Mouse (Mus musculus) MEL (cell line): Measurements from ENCODE around the gene Pphln1. TPM values are rescaled to one million over a fixed set of nuclear protein-coding genes. Genes with fewer than 3 reads are reported as not detected.

Source experiments
- DNase-seq: peaks from one replicate; pipeline ENCODE4 v3.0.0; 2011; ENCODE audit warnings: low read depth, low spot score
- H3K27ac ChIP-seq: 2 replicates; pipeline ENCODE4 v1.5.1; 2012; ENCODE audit warnings: low read depth, mild to moderate bottlenecking, control low read depth, low read length, moderate library complexity; ENCODE audit not compliant: control insufficient read depth
- H3K27me3 ChIP-seq, 2 experiments: fragments of 150-350 bp in 1 of 2; sonication (generic) in 1 of 2; 2 replicates each; pipeline ENCODE4 v1.6.1; 2012; ENCODE audit warnings: low read length in 2 of 2, mild to moderate bottlenecking in 2 of 2, improper control_type of control experiment in 1 of 2, moderate library complexity in 1 of 2; ENCODE audit not compliant: insufficient read depth in 2 of 2, control insufficient read depth in 1 of 2
- H3K36me3 ChIP-seq, 2 experiments: 2 replicates each; pipeline ENCODE4 v1.6.1; 2012 to 2014; ENCODE audit warnings: low read length in 2 of 2, improper control_type of control experiment in 1 of 2, inconsistent platforms in 1 of 2, mild to moderate bottlenecking in 1 of 2; ENCODE audit not compliant: insufficient read depth in 2 of 2, control insufficient read depth in 1 of 2
- H3K4me1 ChIP-seq, 2 experiments: fragments of 150-350 bp in 1 of 2; sonication (generic) in 1 of 2; 2 replicates each; pipeline ENCODE4 v1.6.1; 2012; ENCODE audit warnings: low read length in 2 of 2, improper control_type of control experiment in 1 of 2, mild to moderate bottlenecking in 1 of 2; ENCODE audit not compliant: insufficient read depth in 2 of 2, control insufficient read depth in 1 of 2
- H3K4me3 ChIP-seq, 2 experiments: fragments of 150-350 bp in 1 of 2; sonication (generic) in 1 of 2; 2 replicates each; pipeline ENCODE4 v1.5.1; 2012; ENCODE audit warnings: low read depth in 2 of 2, low read length in 2 of 2, mild to moderate bottlenecking in 2 of 2, moderate library complexity in 2 of 2, control low read depth in 1 of 2, improper control_type of control experiment in 1 of 2; ENCODE audit not compliant: control insufficient read depth in 1 of 2, insufficient read depth in 1 of 2
- H3K79me2 ChIP-seq: 2 replicates; pipeline ENCODE4 v1.6.1; 2012; ENCODE audit warnings: mild to moderate bottlenecking, low read length, moderate library complexity; ENCODE audit not compliant: control insufficient read depth, poor library complexity, insufficient read depth
- H3K9ac ChIP-seq: 2 replicates; pipeline ENCODE4 v1.6.1; 2012; ENCODE audit warnings: low read depth, mild to moderate bottlenecking, control low read depth, low read length, moderate library complexity; ENCODE audit not compliant: control insufficient read depth, poor library complexity, severe bottlenecking
- H3K9me3 ChIP-seq: fragments of 150-350 bp; sonication (generic); replicated peaks from 2 replicates; pipeline ENCODE4 v1.6.1; 2012; ENCODE audit warnings: mild to moderate bottlenecking, low read length, improper control_type of control experiment, moderate library complexity; ENCODE audit not compliant: insufficient read depth
- CHD2 ChIP-seq: IDR thresholded peaks from 2 replicates; pipeline ENCODE4 v1.6.1; 2011; ENCODE audit warnings: low read length, improper control_type of control experiment
- CTCF ChIP-seq, 3 experiments: IDR thresholded peaks in 2 of 3; conservative IDR thresholded peaks in 1 of 3; 2 replicates each; pipeline ENCODE4 v1.5.1; 2011 to 2012; ENCODE audit warnings: low read length in 3 of 3, low read depth in 2 of 3, mild to moderate bottlenecking in 2 of 3, improper control_type of control experiment in 1 of 3, inconsistent platforms in 1 of 3, mixed read lengths in 1 of 3, moderate library complexity in 1 of 3; ENCODE audit not compliant: control insufficient read depth in 1 of 3, insufficient read depth in 1 of 3, poor library complexity in 1 of 3, severe bottlenecking in 1 of 3
- E2F4 ChIP-seq: IDR thresholded peaks from 2 replicates; pipeline ENCODE4 v1.6.1; 2011; ENCODE audit warnings: low read depth, low read length, improper control_type of control experiment, borderline replicate concordance
- ELF1 ChIP-seq: IDR thresholded peaks from 2 replicates; pipeline ENCODE4 v1.6.1; 2014; ENCODE audit warnings: low read depth, mild to moderate bottlenecking, inconsistent platforms, low read length, improper control_type of control experiment, moderate library complexity
- ETS1 ChIP-seq: IDR thresholded peaks from 2 replicates; pipeline ENCODE4 v1.6.1; 2012; ENCODE audit warnings: low read depth, mild to moderate bottlenecking, inconsistent platforms, low read length, improper control_type of control experiment, moderate library complexity
- GABPA ChIP-seq: IDR thresholded peaks from 2 replicates; pipeline ENCODE4 v1.6.1; 2012; ENCODE audit warnings: low read depth, mild to moderate bottlenecking, inconsistent platforms, low read length, improper control_type of control experiment, moderate library complexity
- GATA1 ChIP-seq: IDR thresholded peaks from 2 replicates; pipeline ENCODE4 v1.6.1; 2011; ENCODE audit warnings: low read depth, low read length, improper control_type of control experiment
- JUND ChIP-seq: IDR thresholded peaks from 2 replicates; pipeline ENCODE4 v1.6.1; 2011; ENCODE audit warnings: low read depth, mild to moderate bottlenecking, improper control_type of control experiment, low read length
- KAT2A ChIP-seq: conservative IDR thresholded peaks from 2 replicates; pipeline ENCODE4 v1.6.1; 2012; ENCODE audit warnings: low read depth, low read length, improper control_type of control experiment, inconsistent platforms
- MAFK ChIP-seq: IDR thresholded peaks from 2 replicates; pipeline ENCODE4 v1.6.1; 2011; ENCODE audit warnings: low read depth, mild to moderate bottlenecking, low read length, improper control_type of control experiment, borderline replicate concordance
- MEF2A ChIP-seq: IDR thresholded peaks from 2 replicates; pipeline ENCODE4 v1.6.1; 2014; ENCODE audit warnings: low read depth, mild to moderate bottlenecking, inconsistent platforms, low read length, improper control_type of control experiment; ENCODE audit not compliant: poor library complexity, insufficient replicate concordance, severe bottlenecking; ENCODE audit errors: extremely low read depth
- MYB ChIP-seq: IDR thresholded peaks from 2 replicates; pipeline ENCODE4 v1.6.1; 2011; ENCODE audit warnings: mild to moderate bottlenecking, low read depth, low read length, improper control_type of control experiment
- NELFE ChIP-seq: IDR thresholded peaks from 2 replicates; pipeline ENCODE4 v1.6.1; 2011; ENCODE audit warnings: low read depth, low read length, improper control_type of control experiment
- NRF1 ChIP-seq: IDR thresholded peaks from 2 replicates; pipeline ENCODE4 v1.6.1; 2014; ENCODE audit warnings: low read depth, mild to moderate bottlenecking, inconsistent platforms, low read length, improper control_type of control experiment, moderate library complexity; ENCODE audit not compliant: poor library complexity, insufficient read depth, severe bottlenecking
- POLR2AphosphoS2 ChIP-seq: IDR thresholded peaks from 2 replicates; pipeline ENCODE4 v1.6.1; 2011; ENCODE audit warnings: low read length, improper control_type of control experiment
- POLR2AphosphoS5 ChIP-seq: IDR thresholded peaks from 2 replicates; pipeline ENCODE4 v1.6.1; 2012; ENCODE audit warnings: low read depth, borderline replicate concordance, mild to moderate bottlenecking, inconsistent platforms, low read length, moderate library complexity, mixed read lengths
- RAD21 ChIP-seq: IDR thresholded peaks from 2 replicates; pipeline ENCODE4 v1.6.1; 2011; ENCODE audit warnings: mild to moderate bottlenecking, low read depth, low read length, improper control_type of control experiment
- SMC3 ChIP-seq: IDR thresholded peaks from 2 replicates; pipeline ENCODE4 v1.6.1; 2011; ENCODE audit warnings: low read depth, low read length, improper control_type of control experiment
- TAL1 ChIP-seq: IDR thresholded peaks from 2 replicates; pipeline ENCODE4 v1.6.1; 2012; ENCODE audit warnings: mild to moderate bottlenecking, inconsistent platforms, low read length, moderate library complexity, mixed read lengths
- TBP ChIP-seq: IDR thresholded peaks from 2 replicates; pipeline ENCODE4 v1.8.0; 2011; ENCODE audit warnings: low read depth, low read length, improper control_type of control experiment
- TCF12 ChIP-seq: IDR thresholded peaks from 2 replicates; pipeline ENCODE4 v1.6.1; 2014; ENCODE audit warnings: low read depth, mild to moderate bottlenecking, inconsistent platforms, low read length, improper control_type of control experiment, moderate library complexity
- ZC3H11A ChIP-seq: IDR thresholded peaks from 2 replicates; pipeline ENCODE4 v1.6.1; 2012; ENCODE audit warnings: low read depth, mild to moderate bottlenecking, inconsistent platforms, low read length, improper control_type of control experiment
- ZMIZ1 ChIP-seq: IDR thresholded peaks from 2 replicates; pipeline ENCODE4 v1.6.1; 2012; ENCODE audit warnings: low read depth, mild to moderate bottlenecking, inconsistent platforms, low read length, improper control_type of control experiment, moderate library complexity
- polyA plus RNA-seq, 2 experiments: library from polyadenylated mRNA; stranded (reverse) in 1 of 2; unstranded in 1 of 2; fragments of >175 nt in 1 of 2; fragments of >200 nt in 1 of 2; gene quantifications; 2 replicates each; pipeline versions ENCODE4 v1.2.1 to v1.2.4; 2012; ENCODE audit warnings: low replicate concordance in 2 of 2, low read depth in 1 of 2; ENCODE audit not compliant: insufficient read length in 2 of 2, insufficient read depth in 1 of 2, missing spikeins in 1 of 2
- total RNA-seq: library from RNA; depleted of rRNA; stranded (reverse); fragments of 300-350 nt; gene quantifications from 2 replicates; pipeline ENCODE4 v1.2.3, GENCODE M21; 2012

Gene Pphln1
- total and polyA plus RNA-seq, 3 experiments, result 43.4 to 63.0 (median 50.1) TPM

DNA sequence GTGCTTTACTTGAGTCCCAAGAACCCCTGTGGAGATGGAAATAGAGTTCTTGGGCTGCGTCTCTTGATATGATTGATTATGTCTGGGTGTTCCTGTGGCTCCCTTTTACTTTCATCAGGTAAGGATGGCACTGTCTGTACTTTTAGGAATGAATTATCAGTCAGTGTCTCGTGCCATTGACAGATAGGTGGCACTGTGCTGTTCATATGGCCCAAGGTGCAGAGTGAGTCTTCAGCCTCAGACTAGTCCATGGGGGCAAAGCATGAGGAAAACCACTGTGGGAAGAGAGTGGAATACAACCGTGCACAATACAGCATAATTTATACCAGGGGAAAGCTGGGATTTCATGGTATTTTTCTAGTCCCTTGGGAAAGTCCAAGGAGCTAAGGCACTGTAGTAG lies 80.5 kb downstream of the Pphln1 start:
- DNase-seq, result no peak
- Histone ChIP-seq H3K36me3 (peaks cover 0 to 18% of the 10 kb centered on the region in 2 experiments; a peak in 3 of 4 replicates), H3K27me3 (no peaks in the 10 kb centered on the region), H3K4me3 (no peak overlapping the region), H3K9ac (no peak overlapping the region), H3K9me3 (no peaks in the 10 kb centered on the region), H3K4me1 (no peaks in the 10 kb centered on the region), H3K79me2 (no peaks in the 10 kb centered on the region; the same call in 1 of the 2 replicates), H3K27ac (no peak overlapping the region)
- TF ChIP-seq MYB (no peak), MEF2A (no peak), CTCF (IDR thresholded peaks at IDR 0.05 in 2 of 3, conservative IDR thresholded peaks at IDR 0.05 in 1 of 3; ENCODE audit: control insufficient read depth in 1 of 3, insufficient read depth in 1 of 3, low read depth in 2 of 3, low read length in 3 of 3, poor library complexity in 1 of 3, severe bottlenecking in 1 of 3) (peak; percentile 10 to 28 (median 11); a peak in 3 of 6 replicates), JUND (no peak), TBP (no peak), MAFK (no peak), TCF12 (no peak), KAT2A (no peak), RAD21 (no peak)

DNA sequence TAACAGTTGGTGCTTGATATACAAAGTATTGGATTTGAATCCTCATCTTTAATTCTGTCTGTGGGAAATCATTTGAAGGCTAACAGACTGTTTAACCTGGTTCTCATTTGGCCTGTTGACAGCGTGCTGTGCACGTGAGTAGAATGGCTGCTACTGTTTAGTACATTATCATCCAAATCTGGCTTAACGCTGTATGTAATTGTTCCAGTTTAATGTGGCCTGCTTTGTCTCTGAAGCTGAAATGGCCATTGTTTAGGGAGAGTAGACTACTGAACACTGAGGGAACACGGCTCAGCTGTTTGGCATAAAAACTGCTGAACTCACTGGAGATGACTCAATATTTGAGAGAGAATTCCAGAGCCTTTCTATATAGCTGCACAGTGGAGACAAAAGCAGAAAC lies 81.3 kb downstream of the Pphln1 start:
- TF ChIP-seq JUND, result no peak
- TF ChIP-seq ETS1, result no peak
- no peak for TF ChIP-seq TBP
- TF ChIP-seq TCF12, result no peak
- no peak for TF ChIP-seq MEF2A
- no peak for TF ChIP-seq KAT2A
- TF ChIP-seq RAD21, result no peak
- TF ChIP-seq ZC3H11A, result no peak
- TF ChIP-seq NELFE, result no peak
- TF ChIP-seq POLR2AphosphoS5, result no peak
- H3K9me3 ChIP-seq, result no peaks in the 10 kb centered on the region
- no peak overlapping the region for H3K27ac ChIP-seq
- DNase-seq, result no peak
- H3K4me3 ChIP-seq, result no peak overlapping the region
- no peaks in the 10 kb centered on the region; the same call in 1 of the 2 replicates for H3K79me2 ChIP-seq
- no peaks in the 10 kb centered on the region for H3K4me1 ChIP-seq
- H3K36me3 ChIP-seq, result peaks cover 0 to 18% of the 10 kb centered on the region in 2 experiments; a peak in 3 of 4 replicates
- no peak overlapping the region for H3K9ac ChIP-seq
- H3K27me3 ChIP-seq, result no peaks in the 10 kb centered on the region

DNA sequence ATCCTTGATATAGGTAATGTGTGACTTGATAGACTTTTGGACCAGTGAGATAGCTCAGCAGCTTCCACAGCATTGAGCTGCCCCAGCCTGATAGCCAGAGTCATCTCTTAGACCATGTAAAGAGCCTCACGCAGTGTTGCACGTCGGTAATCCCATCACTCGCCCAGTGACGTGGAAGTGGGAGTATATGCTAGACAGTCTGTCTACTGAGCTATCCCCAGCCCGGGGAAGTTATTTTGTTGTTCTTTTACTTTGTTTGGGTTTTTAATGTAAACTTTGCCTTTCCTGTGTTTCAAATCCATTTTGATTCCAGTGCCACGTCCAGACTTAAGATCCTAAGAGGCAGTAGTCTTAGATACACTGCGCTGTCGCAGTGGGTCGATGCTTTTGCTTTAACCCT lies 83.0 kb downstream of the Pphln1 start:
- no peak overlapping the region for H3K4me3 ChIP-seq
- H3K27me3 ChIP-seq, result no peaks in the 10 kb centered on the region
- no peak overlapping the region for H3K9ac ChIP-seq
- no peaks in the 10 kb centered on the region for H3K4me1 ChIP-seq
- no peaks in the 10 kb centered on the region for H3K9me3 ChIP-seq
- no peak overlapping the region for H3K27ac ChIP-seq
- H3K36me3 ChIP-seq, result peaks cover 0 to 20% of the 10 kb centered on the region in 2 experiments; a peak in 3 of 4 replicates
- H3K79me2 ChIP-seq, result no peaks in the 10 kb centered on the region; the same call in 1 of the 2 replicates
- no peak for DNase-seq
- TF ChIP-seq SMC3 (no peak), ELF1 (no peak), MEF2A (no peak), NELFE (no peak), CTCF (IDR thresholded peaks at IDR 0.05 in 2 of 3, conservative IDR thresholded peaks at IDR 0.05 in 1 of 3; ENCODE audit: control insufficient read depth in 1 of 3, insufficient read depth in 1 of 3, low read depth in 2 of 3, low read length in 3 of 3, poor library complexity in 1 of 3, severe bottlenecking in 1 of 3) (no peak), POLR2AphosphoS5 (no peak), CHD2 (no peak), NRF1 (no peak), POLR2AphosphoS2 (no peak), TAL1 (no peak), GABPA (no peak), E2F4 (no peak), ETS1 (no peak), KAT2A (no peak), ZMIZ1 (no peak), GATA1 (no peak)
